Mouse (Mus musculus) heart, postnatal 14 days (tissue): ENCODE results near the gene Rnase12. TPM values are rescaled to one million over a fixed set of nuclear protein-coding genes. Genes with fewer than 3 reads are reported as not detected.
A peak's percentile ranks its signal among the peaks of the same experiment; 100 is the strongest.

Experiments used
- DNase-seq, 2 experiments: peaks; one replicate each; pipeline ENCODE4 v3.0.0; 2021 to 2022
- intact Hi-C: fragments of 180-260 bp; cut with DNase I; formaldehyde crosslinking; loops from one replicate; pipeline ENCODE4 v1.15.1; 2025
- total RNA-seq, 2 experiments: library from RNA; stranded (reverse); gene quantifications; 2 replicates each; pipeline ENCODE4 v1.2.3; 2021

The Rnase12 gene
- total RNA-seq, 2 experiments from 2014 or later: not detected

DNA sequence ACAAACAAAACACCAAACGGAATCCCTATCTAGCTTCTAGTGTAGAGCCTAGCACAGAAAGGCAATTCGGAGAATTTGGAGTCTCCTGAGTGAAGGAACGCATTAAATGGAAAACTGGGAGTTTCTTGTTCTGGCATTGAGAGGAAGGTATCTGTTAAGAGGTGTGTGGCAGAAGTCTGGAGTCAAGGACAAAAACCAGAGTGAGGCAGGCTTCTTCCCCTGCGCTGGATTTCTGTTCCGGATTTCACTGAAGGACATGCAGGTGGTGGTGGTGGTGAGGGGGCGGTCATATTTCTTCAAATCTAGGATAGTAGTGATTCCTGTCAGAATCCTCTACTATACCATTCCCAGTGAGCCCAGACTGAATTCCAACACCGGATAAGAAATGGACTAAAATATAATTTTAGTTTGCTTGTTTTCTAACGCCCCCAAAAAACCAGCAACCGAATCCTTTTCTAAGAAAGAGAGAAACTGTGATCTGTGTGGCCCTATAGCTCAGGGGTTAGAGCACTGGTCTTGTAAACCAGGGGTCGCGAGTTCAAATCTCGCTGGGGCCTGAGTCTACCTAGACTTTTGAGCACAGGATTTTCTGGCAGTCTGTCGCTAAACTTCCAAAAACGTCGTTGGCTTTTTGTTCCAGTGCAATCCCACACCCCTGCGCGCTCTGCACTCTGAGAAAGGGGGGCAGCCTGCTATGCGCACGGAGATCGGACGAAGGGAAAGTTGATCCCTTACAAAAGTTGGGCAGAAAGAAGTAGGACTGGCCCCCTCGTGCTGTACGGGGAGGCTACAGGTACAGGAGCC lies 30.9 kb upstream of the Rnase12 start:
- intact Hi-C loops: loop anchor here (5.0 kb wide), 1 partner anchor 216 kb away; the partner anchor contains the start of gene Tep1
- DNase-seq: peak; percentile 83 to 88

- DNase-seq: no peak
Measured at GRCm38 (mm10) chr14:51087762-51088161, 30.3 kb upstream of the Rnase12 start.

DNA sequence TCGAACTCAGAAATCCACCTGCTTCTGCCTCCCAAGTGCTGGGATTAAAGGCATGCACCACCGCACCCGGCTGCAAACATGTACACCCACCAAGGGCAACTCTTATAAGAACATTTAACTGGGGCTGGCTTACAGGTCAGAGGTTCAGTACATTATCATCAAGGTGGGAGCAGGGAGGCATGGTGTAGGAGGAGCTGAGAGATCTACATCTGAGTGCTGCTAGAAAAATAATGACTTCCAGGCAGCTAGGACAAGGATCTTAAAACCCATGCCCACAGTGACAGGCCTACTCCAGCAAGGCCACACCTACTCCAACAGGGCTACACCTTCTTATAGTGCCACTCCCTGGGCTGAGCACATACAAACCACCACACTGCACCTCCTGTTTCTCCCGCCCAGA lies 28.4 kb upstream of the Rnase12 start:
- intact Hi-C loops: loop anchor here (5.0 kb wide), 1 partner anchor 214 kb away; the partner anchor contains the start of gene Tep1
- DNase-seq: no peak

More at GRCm38 (mm10) chr14:51087762-51088161, 30.3 kb upstream of the Rnase12 start:
- intact Hi-C loops: loop anchor here (5.0 kb wide), 1 partner anchor 215 kb away; the partner anchor contains the start of gene Tep1

DNA sequence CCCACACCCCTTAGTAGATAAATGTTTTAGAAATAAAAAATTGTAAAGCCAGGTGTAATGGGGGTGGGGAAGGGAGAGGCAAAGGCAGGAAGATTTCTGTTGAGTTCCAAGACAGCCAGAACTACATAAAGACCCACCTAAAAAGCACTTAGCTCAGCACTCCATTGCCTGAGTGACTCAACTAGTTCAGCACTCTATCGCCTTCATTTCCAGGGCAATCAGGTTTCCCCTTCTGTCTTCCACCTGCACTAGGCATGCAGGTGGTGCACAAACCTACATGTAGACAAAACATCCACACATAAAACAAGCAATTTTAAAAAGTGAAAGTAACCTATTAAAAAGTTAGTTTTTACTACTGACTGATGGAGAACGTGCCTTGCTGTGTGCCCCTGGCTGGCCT lies 27.6 kb upstream of the Rnase12 start:
- intact Hi-C loops: loop anchor here (5.0 kb wide), 1 partner anchor 213 kb away; the partner anchor contains the start of gene Tep1
- DNase-seq: no peak

DNA sequence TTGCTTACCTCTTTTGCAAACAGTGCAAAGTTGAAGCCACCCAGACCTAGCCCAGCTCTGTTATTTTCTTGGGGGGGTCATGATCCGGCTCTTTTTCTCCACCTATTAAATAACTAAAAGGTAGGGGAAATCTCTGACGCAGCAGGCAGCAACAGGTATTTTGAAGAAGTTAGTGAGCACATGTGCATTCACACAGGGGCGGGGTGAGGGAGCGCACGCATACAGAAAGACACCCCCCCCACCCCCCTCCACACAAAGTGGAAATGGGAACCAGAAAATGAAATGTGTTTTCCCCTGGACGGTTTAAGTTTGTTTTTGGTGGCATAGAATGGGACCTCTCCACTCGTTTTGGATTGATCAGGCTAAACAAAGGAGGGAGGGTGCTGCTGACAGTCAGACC lies 26.3 kb upstream of the Rnase12 start:
- intact Hi-C loops: no loop called here

DNA sequence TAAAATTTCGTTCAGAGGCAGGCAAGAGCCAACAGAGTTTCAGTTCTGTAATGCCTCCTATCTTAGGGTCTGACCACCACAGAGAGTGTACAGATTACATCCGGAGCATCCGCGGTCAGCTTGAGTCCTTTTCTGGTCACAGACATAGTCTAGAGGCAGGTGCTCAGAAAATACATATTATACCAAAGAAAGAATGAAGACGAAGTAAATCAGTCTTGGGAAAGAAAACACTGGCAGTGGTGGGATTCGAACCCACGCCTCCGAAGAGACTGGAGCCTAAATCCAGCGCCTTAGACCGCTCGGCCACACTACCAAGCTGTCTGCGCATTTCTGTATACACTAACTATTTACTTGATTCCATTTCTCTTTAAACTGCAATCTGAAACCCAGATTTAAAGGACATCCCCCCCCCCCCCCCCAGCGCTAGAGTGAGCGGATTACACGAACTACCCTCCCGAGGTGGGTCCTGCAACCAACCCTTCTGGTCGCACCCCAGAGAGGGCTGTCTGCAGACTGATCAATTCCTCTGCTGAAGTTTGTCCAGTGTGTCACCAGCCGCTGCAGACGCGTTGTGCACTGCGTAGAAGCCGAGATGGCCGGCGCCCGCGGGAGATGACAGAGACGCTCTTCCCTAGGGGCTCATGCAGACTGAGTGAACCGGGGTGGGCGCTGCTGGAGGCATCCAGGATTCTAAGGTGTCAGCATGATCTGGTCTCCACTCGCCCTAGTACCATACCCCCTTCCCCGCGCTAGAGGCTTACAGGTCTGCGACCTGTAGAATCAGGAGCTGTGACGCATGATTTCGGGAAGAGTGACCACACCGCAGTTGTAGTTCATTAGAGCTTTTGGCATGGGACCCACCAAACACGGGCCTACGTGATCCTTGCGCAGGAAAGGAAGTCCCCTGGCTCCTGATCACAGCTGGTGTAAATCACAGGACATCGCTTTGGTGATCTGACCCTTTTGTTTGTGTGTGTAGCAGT lies 25.4 kb upstream of the Rnase12 start:
- peak; percentile 61 to 66 for DNase-seq
- intact Hi-C loops: no loop called here

More for the DNA sequence above, 26.3 kb upstream of the Rnase12 start:
- DNase-seq: no peak

DNA sequence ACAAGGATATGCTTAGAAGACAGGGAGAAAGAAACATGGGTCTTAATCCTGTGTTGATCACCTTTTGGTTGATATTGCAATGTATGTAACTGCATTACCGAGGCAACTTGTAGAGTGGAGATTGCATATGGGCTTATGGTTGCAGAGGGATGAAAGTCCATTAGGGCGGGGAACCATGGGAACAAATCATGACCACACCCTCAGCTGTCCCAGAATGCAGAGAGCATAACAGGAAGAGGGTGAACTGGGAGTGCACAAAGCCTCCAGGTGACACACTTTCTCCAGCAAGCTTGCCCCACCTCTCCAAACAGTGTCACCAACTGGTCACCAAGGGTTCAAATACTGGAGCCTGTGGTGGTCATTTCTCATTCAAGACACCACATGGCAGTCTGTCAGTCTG lies 23.6 kb upstream of the Rnase12 start:
- DNase-seq: no peak
- intact Hi-C loops: no loop called here

- DNase-seq: no peak
- intact Hi-C loops: no loop called here
Measured at GRCm38 (mm10) chr14:51079180-51079579, 21.7 kb upstream of the Rnase12 start.

GRCm38 (mm10) chr14:51074335-51074734 lies 16.9 kb upstream of the Rnase12 start, which contains the start of gene Olfr750:
TSS of gene Olfr750 (minus strand) at chr14:51074435.
- intact Hi-C loops: no loop called here
- DNase-seq: no peak

DNA sequence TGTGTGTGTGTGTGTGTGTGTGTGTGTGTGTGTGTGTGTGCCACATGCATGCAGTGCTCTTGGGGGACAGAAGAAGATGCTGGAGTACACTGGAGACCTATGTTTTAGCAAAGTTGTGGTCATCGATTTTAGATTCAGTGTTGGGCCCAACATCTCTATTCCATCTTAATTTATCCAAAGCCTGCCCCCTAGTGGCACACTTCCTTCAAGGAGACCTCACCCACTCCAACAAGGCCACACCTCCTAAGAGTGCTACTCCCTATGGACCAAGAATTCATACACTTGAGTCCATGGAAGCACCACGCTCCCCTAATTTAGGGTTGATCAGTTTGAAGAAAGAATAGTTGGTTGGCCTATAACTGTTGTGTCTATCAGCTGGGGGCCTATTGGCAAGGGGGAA lies 12.2 kb upstream of the Rnase12 start:
- intact Hi-C loops: no loop called here
- peak in 1 of 2 experiments; percentile 46 for DNase-seq

GRCm38 (mm10) chr14:51068956-51069355 lies 11.5 kb upstream of the Rnase12 start:
- intact Hi-C loops: no loop called here
- DNase-seq: no peak

DNA sequence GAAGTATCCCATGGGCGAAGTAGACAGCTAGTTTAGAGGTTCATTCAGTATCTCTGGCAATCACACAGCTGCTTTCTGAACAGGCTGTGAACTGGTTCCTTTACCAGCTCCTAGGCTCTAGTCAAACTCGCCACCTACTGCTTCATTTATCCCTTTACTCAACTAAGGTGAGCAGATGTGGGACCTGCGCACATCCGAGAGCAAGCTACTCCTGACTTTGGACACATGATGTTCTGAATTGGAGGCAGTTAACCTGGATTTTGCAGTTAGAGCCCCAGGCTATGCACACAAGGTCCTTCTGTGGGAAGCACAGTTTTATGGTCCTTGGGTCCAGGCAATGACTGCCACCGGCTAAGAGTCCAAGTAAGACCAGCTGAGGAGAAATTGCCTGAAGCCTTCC lies 3.3 kb upstream of the Rnase12 start:
- intact Hi-C loops: loop anchor here (5.0 kb wide), 2 partner anchors 138 to 193 kb away; partner anchors contain the start of genes Apex1 and Osgep
- DNase-seq: no peak

- no peak for DNase-seq
- intact Hi-C loops: no loop called here
Measured at GRCm38 (mm10) chr14:51054243-51055237, 2.9 kb downstream of the Rnase12 start.

GRCm38 (mm10) chr14:51053176-51053575 lies 4.3 kb downstream of the Rnase12 start:
- intact Hi-C loops: no loop called here
- DNase-seq: no peak

DNA sequence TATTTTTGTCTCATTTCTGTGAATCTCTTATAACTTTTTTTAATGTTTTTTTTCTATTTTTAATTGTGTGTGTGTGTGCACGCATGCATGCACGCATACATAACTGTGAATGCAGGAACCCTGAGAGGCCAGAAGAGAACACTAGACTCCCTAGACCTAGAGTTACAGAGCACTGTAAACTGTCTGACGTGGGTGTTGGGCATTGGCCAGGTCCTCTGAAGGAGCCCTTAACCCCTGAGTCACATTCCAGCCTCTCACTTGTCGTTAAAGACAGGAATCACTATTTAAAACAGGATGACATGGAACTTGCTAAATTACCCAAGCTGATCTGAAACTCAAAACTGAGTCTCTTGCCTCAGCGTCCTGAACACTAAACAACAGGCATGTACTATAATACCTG lies 5.5 kb downstream of the Rnase12 start:
- intact Hi-C loops: no loop called here
- DNase-seq: no peak

GRCm38 (mm10) chr14:51050063-51050462 lies 7.4 kb downstream of the Rnase12 start, which contains the start of gene Rnase11:
TSS of gene Rnase11 (minus strand) at chr14:51050163.
- DNase-seq: no peak
- intact Hi-C loops: no loop called here

DNA sequence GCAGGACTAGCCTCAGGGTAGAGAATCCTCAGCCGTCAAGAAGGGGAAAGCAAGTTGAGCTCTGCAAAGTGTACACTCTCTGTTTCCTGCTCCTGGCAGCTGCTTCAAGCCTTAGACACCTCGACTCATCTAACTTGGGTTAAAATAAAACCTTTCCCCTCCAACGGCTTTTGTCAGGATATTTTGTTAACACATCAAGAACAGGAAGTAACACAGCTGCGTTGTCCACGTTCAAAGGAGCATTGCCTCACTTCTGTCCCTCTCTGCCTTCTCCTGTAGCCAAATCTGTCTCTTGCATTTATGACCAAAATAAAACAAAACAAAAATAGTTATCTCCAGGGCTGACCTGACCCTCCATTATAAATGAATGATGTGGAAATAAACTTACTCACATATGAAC lies 9.6 kb downstream of the Rnase12 start:
- no peak for DNase-seq
- intact Hi-C loops: no loop called here

- intact Hi-C loops: no loop called here
- no peak for DNase-seq
Measured at GRCm38 (mm10) chr14:51041769-51042168, 15.7 kb downstream of the Rnase12 start, which contains the start of gene Rnase9. TSS of gene Rnase9 (minus strand) at chr14:51041869.

- intact Hi-C loops: no loop called here
- DNase-seq: no peak
Measured at GRCm38 (mm10) chr14:51036214-51036613, 21.2 kb downstream of the Rnase12 start.
